Mouse (Mus musculus): ENCODE data around the gene Dgkq. TPM values are rescaled to one million over a fixed set of nuclear protein-coding genes. Genes with fewer than 3 reads are reported as not detected.

Gene Dgkq
- polyA plus RNA-seq, 2 experiments: 1.9 to 4.7 TPM

DNA sequence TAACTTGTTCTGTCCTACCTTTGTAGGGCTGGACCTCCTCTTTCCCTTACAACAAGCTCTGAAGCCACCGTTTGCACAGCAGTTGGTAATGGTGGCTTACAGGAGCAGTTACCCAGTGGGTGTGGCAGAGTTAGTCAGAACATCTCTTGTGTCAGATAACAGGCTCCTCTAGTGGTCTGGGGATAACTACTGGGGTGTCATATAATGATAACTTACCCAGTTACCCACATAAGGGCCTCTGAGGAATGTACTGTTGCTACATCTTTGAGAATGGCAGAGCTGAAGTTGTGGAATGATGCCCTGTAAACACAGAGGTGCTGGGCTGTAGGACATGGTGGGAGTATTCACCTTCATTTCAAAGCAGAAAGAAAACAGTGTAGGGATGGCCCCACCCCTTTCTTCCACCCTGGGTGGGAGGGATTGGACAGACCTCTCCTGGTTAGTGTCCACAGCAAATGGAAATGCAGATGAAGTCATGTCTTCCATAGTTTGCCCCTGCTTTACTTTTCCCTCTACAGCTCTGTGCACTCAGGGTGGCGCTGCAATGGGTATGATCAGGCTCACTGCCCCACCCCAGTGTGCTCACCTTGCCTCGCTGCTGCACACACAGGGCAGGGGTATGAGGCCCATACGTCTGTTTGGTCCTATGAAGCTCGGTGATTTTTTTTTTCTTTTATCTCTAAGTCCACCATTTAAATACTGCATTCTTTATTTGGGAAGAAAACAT lies 7.5 kb upstream of the Dgkq start:
- Histone ChIP-seq H3K4me3 (ENCODE audit: insufficient read depth in 1 of 2, low read depth in 2 of 2, low read length in 2 of 2) (peak overlapping the region; percentile 22 to 42; a peak in 3 of 4 replicates), H3K4me1 (replicated peaks; ENCODE audit: control insufficient read depth in 2 of 2, insufficient read depth in 2 of 2, low read length in 1 of 2) (peaks cover 35 to 44% of the 10 kb centered on the region in 2 experiments), H3K4me2 (ENCODE audit: low read depth) (peak overlapping the region; percentile 88), H3K27me3 (ENCODE audit: control insufficient read depth, insufficient read depth, low read length) (no peaks in the 10 kb centered on the region), H3K9me3 (ENCODE audit: control insufficient read depth, low read length) (no peaks in the 10 kb centered on the region), H3K27ac (peak overlapping the region; percentile 68), H3K36me3 (replicated peaks; ENCODE audit: control insufficient read depth, insufficient read depth, low read depth) (peaks cover 13% of the 10 kb centered on the region), H3K9ac (replicated peaks) (peak overlapping the region; percentile 84)
- TF ChIP-seq EP300 (IDR thresholded peaks at IDR 0.05; ENCODE audit: low read depth) (peak; percentile 70), CTCF (IDR thresholded peaks at IDR 0.05; ENCODE audit: low read depth) (peak; percentile 57)
- DNase-seq (ENCODE audit: low read depth in 3 of 3, low spot score in 3 of 3) (peak in 1 of 3 experiments; percentile 67), ATAC-seq (ENCODE audit: insufficient read depth) (peak; percentile 78)
- 3% methylated on average over 5 of the region's 5 CpGs for WGBS (ENCODE audit: insufficient replicate concordance)

- TF ChIP-seq CTCF (IDR thresholded peaks at IDR 0.05; ENCODE audit: low read depth): no peak
- TF ChIP-seq EP300 (IDR thresholded peaks at IDR 0.05; ENCODE audit: low read depth): peak; percentile 61
- peak within 1 kb of the TSS; percentile 88 for H3K4me2 ChIP-seq (ENCODE audit: low read depth)
- peaks cover 19% of the 10 kb centered on the region for H3K36me3 ChIP-seq (replicated peaks; ENCODE audit: control insufficient read depth, insufficient read depth, low read depth)
- peak; percentile 54 for ATAC-seq (ENCODE audit: insufficient read depth)
- H3K4me1 ChIP-seq (replicated peaks; ENCODE audit: control insufficient read depth in 2 of 2, insufficient read depth in 2 of 2, low read length in 1 of 2): peaks cover 35 to 44% of the 10 kb centered on the region in 2 experiments
- peak; percentile 72 to 75 (median 73) for DNase-seq (ENCODE audit: low read depth in 3 of 3, low spot score in 3 of 3)
- H3K9me3 ChIP-seq (ENCODE audit: control insufficient read depth, low read length): no peaks in the 10 kb centered on the region
- H3K4me3 ChIP-seq (ENCODE audit: insufficient read depth in 1 of 2, low read depth in 2 of 2, low read length in 2 of 2): peak within 1 kb of the TSS; percentile 56 to 62
- 18% methylated on average over 9 of the region's 9 CpGs for WGBS (ENCODE audit: insufficient replicate concordance)
- peak within 1 kb of the TSS; percentile 84 for H3K9ac ChIP-seq (replicated peaks)
- no peaks in the 10 kb centered on the region for H3K27me3 ChIP-seq (ENCODE audit: control insufficient read depth, insufficient read depth, low read length)
- H3K27ac ChIP-seq: peak within 1 kb of the TSS; percentile 68
Observed at GRCm38 (mm10) chr5:108675251-108675816, 5.9 kb upstream of the Dgkq start, which contains the start of gene Slc26a1. Slc26a1 (minus strand) TSS chr5:108675569.

DNA sequence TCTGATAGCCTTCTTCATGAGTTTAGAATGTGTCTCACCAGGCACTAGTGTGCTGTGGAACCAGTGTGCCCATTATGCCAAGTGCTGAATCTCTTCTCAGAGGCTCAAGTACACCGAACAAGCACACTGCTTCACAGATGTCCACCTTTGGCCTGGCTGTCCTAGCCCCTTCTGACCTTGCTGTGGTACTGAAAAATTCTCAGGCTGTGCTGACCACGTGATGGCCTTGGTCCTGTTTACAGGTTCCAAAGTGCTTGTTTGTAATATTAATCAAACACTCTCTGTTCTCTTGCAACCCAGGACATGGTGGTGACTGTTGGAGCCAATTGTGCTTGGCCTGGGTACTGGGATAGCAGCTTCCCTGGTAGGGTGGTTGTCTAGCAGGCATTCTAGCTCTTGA lies 5.2 kb upstream of the Dgkq start:
- Histone ChIP-seq H3K27me3 (ENCODE audit: control insufficient read depth, insufficient read depth, low read length) (no peaks in the 10 kb centered on the region), H3K4me1 (replicated peaks; ENCODE audit: control insufficient read depth in 2 of 2, insufficient read depth in 2 of 2, low read length in 1 of 2) (peaks cover 35 to 49% of the 10 kb centered on the region in 2 experiments), H3K9ac (replicated peaks) (peak overlapping the region; percentile 84), H3K9me3 (ENCODE audit: control insufficient read depth, low read length) (no peaks in the 10 kb centered on the region), H3K4me3 (ENCODE audit: insufficient read depth in 1 of 2, low read depth in 2 of 2, low read length in 2 of 2) (peak overlapping the region; percentile 56 to 62), H3K4me2 (ENCODE audit: low read depth) (peak overlapping the region; percentile 88), H3K36me3 (replicated peaks; ENCODE audit: control insufficient read depth, insufficient read depth, low read depth) (peaks cover 19% of the 10 kb centered on the region), H3K27ac (peak overlapping the region; percentile 68)
- WGBS (ENCODE audit: insufficient replicate concordance): 40% methylated on average over 2 of the region's 2 CpGs
- DNase-seq (ENCODE audit: low read depth in 3 of 3, low spot score in 3 of 3) (no peak), ATAC-seq (ENCODE audit: insufficient read depth) (no peak)
- TF ChIP-seq CTCF (IDR thresholded peaks at IDR 0.05; ENCODE audit: low read depth) (no peak), EP300 (IDR thresholded peaks at IDR 0.05; ENCODE audit: low read depth) (no peak)

GRCm38 (mm10) chr5:108671757-108672156 lies 2.3 kb upstream of the Dgkq start:
- Histone ChIP-seq H3K4me1 (replicated peaks; ENCODE audit: control insufficient read depth in 2 of 2, insufficient read depth in 2 of 2, low read length in 1 of 2) (peaks cover 26 to 46% of the 10 kb centered on the region in 2 experiments), H3K36me3 (replicated peaks; ENCODE audit: control insufficient read depth, insufficient read depth, low read depth) (peaks cover 19% of the 10 kb centered on the region), H3K27ac (no peak overlapping the region), H3K27me3 (ENCODE audit: control insufficient read depth, insufficient read depth, low read length) (no peaks in the 10 kb centered on the region), H3K9me3 (ENCODE audit: control insufficient read depth, low read length) (no peaks in the 10 kb centered on the region), H3K4me3 (ENCODE audit: insufficient read depth in 1 of 2, low read depth in 2 of 2, low read length in 2 of 2) (no peak overlapping the region), H3K9ac (replicated peaks) (no peak overlapping the region), H3K4me2 (ENCODE audit: low read depth) (no peak overlapping the region)
- 88% methylated on average over 12 of the region's 12 CpGs for WGBS (ENCODE audit: insufficient replicate concordance)
- DNase-seq (ENCODE audit: low read depth in 3 of 3, low spot score in 3 of 3) (no peak), ATAC-seq (ENCODE audit: insufficient read depth) (no peak)
- TF ChIP-seq CTCF (IDR thresholded peaks at IDR 0.05; ENCODE audit: low read depth) (peak; percentile 53), EP300 (IDR thresholded peaks at IDR 0.05; ENCODE audit: low read depth) (no peak)

- TF ChIP-seq CTCF (IDR thresholded peaks at IDR 0.05; ENCODE audit: low read depth) (peak; percentile 84), EP300 (IDR thresholded peaks at IDR 0.05; ENCODE audit: low read depth) (no peak)
- ATAC-seq (ENCODE audit: insufficient read depth) (peak; percentile 16; the same call in 1 of the 2 replicates), DNase-seq (ENCODE audit: low read depth in 3 of 3, low spot score in 3 of 3) (no peak)
- H3K9me3 ChIP-seq (ENCODE audit: control insufficient read depth, low read length): no peaks in the 10 kb centered on the region
- peaks cover 19% of the 10 kb centered on the region for H3K36me3 ChIP-seq (replicated peaks; ENCODE audit: control insufficient read depth, insufficient read depth, low read depth)
- no peak overlapping the region for H3K4me2 ChIP-seq (ENCODE audit: low read depth)
- H3K4me1 ChIP-seq (replicated peaks; ENCODE audit: control insufficient read depth in 2 of 2, insufficient read depth in 2 of 2, low read length in 1 of 2): peaks cover 17 to 36% of the 10 kb centered on the region in 2 experiments
- H3K27ac ChIP-seq: no peak overlapping the region
- no peak overlapping the region for H3K4me3 ChIP-seq (ENCODE audit: insufficient read depth in 1 of 2, low read depth in 2 of 2, low read length in 2 of 2)
- no peaks in the 10 kb centered on the region for H3K27me3 ChIP-seq (ENCODE audit: control insufficient read depth, insufficient read depth, low read length)
- H3K9ac ChIP-seq (replicated peaks): no peak overlapping the region
Observed at GRCm38 (mm10) chr5:108670785-108671184, 1.3 kb upstream of the Dgkq start.
